Mouse (Mus musculus) midbrain, embryonic 14.5 days (tissue): ENCODE data around the gene AY358078. TPM values are rescaled to one million over a fixed set of nuclear protein-coding genes. Genes with fewer than 3 reads are reported as not detected.
"Not testable (repeated sequence)": the region's sequence is repeated elsewhere in the genome, so short reads cannot be mapped to it uniquely, and the experiment has no call there.

Experiments used
- ATAC-seq: fragments of 200-750 bp; cut with Nextera tagmentation; 2 replicates; pipeline ENCODE4 v1.8.0; 2017; ENCODE audit warnings: moderate number of reproducible peaks, moderate library complexity; ENCODE audit not compliant: low FRiP score, low TSS enrichment
- DNase-seq: peaks from one replicate; pipeline ENCODE4 v3.0.0-alpha.2; 2015
- H3K27ac ChIP-seq: fragments of 300-500 bp; sonication (generic); replicated peaks from 2 replicates; pipeline ENCODE4 v1.5.1; 2014; ENCODE audit warnings: mild to moderate bottlenecking, low read depth, low read length, moderate library complexity
- H3K27me3 ChIP-seq: fragments of 300-500 bp; sonication (generic); 2 replicates; pipeline ENCODE4 v1.6.1; 2014; ENCODE audit warnings: low read length, control low read depth, mixed read lengths; ENCODE audit not compliant: control insufficient read depth, insufficient read depth
- H3K36me3 ChIP-seq: fragments of 300-500 bp; sonication (generic); 2 replicates; pipeline ENCODE4 v1.6.1; 2014; ENCODE audit warnings: low read length, control low read depth; ENCODE audit not compliant: control insufficient read depth, insufficient read depth
- H3K4me1 ChIP-seq: fragments of 300-500 bp; sonication (generic); 2 replicates; pipeline ENCODE4 v1.6.1; 2014; ENCODE audit warnings: mild to moderate bottlenecking, antibody characterized with exemption, low read length, control low read depth; ENCODE audit not compliant: control insufficient read depth, insufficient read depth
- H3K4me2 ChIP-seq: fragments of 300-500 bp; sonication (generic); 2 replicates; pipeline ENCODE4 v1.6.1; 2014; ENCODE audit warnings: mild to moderate bottlenecking, low read length, moderate library complexity
- H3K4me3 ChIP-seq: fragments of 300-500 bp; sonication (generic); replicated peaks from 2 replicates; pipeline ENCODE4 v1.5.1; 2014; ENCODE audit warnings: low read depth, low read length
- H3K9ac ChIP-seq: fragments of 300-500 bp; sonication (generic); replicated peaks from 2 replicates; pipeline ENCODE4 v1.6.1; 2014; ENCODE audit warnings: mild to moderate bottlenecking, low read length, moderate library complexity
- H3K9me3 ChIP-seq: fragments of 300-500 bp; sonication (generic); 2 replicates; pipeline ENCODE4 v1.6.1; 2016; ENCODE audit warnings: low read length, control low read depth, mixed read lengths; ENCODE audit not compliant: control insufficient read depth
- WGBS: fragments of 180-500 bp; shearing (Covaris S2); extraction: QIAGEN DNeasy Blood & Tissue Kit; methylation state at CpG from one replicate; pipeline ENCODE4 v1.1.7; 2014; 5-methylcytosine and 5-hydroxymethylcytosine counted together
- microRNA-seq: library from miRNA; unstranded; fragments of <30 nt; microRNA quantifications from one replicate; pipeline ENCODE4, GENCODE M21; 2016
- polyA plus RNA-seq: library from polyadenylated mRNA; unstranded; fragments of >200 nt; fragmentation: Nextera tagmentation; extraction: Ambion mirVana; gene quantifications from 2 replicates; pipeline ENCODE4 v1.2.1, GENCODE M21; 2014

The AY358078 gene
- polyA plus RNA-seq, 1 experiment from 2014 or later: not detected

DNA sequence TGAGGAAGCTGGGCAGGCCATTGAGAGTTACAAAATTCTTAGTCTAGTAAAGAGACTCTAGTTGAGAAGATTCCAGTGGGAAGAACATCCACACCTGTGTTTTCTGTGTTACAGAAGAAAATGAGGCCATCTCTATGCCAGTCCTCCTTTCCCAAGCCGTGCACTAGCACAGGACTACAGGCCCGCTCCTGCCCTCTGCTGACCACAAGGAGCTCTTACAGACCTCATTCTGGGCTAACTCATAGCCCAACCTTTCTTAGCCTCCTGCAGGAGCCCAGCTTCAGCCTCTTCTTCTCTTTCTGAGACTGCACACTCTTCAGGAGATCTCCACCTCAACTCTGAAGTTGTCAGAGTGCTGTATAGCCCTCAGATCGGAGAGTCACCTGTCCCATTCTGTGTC, 51.2 kb downstream of the AY358078 start:
- 48% methylated on average over 3 of the region's 3 CpGs for WGBS
- not testable (repeated sequence) for H3K9ac ChIP-seq, H3K4me3 ChIP-seq, H3K27ac ChIP-seq, H3K27me3 ChIP-seq, H3K9me3 ChIP-seq, H3K4me2 ChIP-seq, H3K4me1 ChIP-seq, ATAC-seq, H3K36me3 ChIP-seq
- DNase-seq: peak; percentile 46

DNA sequence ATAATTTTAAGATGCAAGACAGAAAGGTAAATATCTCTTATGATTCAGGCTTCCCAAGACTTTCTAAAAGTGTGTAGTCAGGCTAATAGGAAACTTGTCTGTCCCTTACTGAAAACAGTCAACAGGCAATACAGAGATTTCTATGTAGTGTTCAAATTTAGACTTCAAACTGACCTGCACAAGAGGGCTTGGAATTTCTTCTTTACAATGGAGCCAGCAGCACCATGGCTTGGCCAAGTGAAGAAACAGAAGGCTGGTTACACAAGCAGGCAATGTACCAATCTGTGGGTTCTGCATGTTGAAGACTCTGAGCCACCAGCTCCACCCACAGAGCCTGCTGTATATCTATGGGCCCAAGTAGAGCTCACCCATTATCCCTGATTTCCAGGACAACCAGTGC, 53.6 kb downstream of the AY358078 start, which contains the start of gene Ear6:
Gene Ear6, plus strand, starts transcription at position 301 of the 400 bp plus-strand sequence.
- ATAC-seq: no peak
- H3K36me3 ChIP-seq: no peaks in the 10 kb centered on the region

DNA sequence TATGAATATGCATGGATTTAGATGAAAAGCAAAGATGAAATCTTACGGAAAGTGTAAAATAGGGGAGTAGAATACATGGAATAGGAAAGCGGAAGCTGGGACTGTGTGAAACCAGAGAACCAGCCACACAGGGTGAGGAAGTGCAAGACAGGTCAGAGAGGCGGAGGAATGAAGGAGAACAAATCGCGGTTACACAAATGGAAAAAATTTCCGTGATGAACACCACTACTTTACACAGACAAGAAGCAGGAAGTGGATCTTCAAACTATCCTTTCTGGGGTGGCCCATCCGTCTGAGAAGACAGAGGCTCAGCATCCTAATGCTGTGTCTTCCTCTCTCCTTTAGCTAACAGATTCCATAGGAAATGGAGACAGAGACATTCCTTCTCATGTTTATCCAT, 55.4 kb downstream of the AY358078 start:
- H3K4me1 ChIP-seq, DNase-seq: not testable (repeated sequence)
- WGBS: 88% methylated on average over 7 of the region's 7 CpGs

More for the DNA sequence above, 53.6 kb downstream of the AY358078 start, which contains the start of gene Ear6:
- no peak within 1 kb of the TSS for H3K27ac ChIP-seq
- no peaks in the 10 kb centered on the region for H3K27me3 ChIP-seq
- no peaks in the 10 kb centered on the region for H3K9me3 ChIP-seq
- H3K4me1 ChIP-seq: no peaks in the 10 kb centered on the region
- H3K4me2 ChIP-seq: no peak within 1 kb of the TSS
- no peak within 1 kb of the TSS for H3K4me3 ChIP-seq
- H3K9ac ChIP-seq: no peak within 1 kb of the TSS
- DNase-seq: no peak

DNA sequence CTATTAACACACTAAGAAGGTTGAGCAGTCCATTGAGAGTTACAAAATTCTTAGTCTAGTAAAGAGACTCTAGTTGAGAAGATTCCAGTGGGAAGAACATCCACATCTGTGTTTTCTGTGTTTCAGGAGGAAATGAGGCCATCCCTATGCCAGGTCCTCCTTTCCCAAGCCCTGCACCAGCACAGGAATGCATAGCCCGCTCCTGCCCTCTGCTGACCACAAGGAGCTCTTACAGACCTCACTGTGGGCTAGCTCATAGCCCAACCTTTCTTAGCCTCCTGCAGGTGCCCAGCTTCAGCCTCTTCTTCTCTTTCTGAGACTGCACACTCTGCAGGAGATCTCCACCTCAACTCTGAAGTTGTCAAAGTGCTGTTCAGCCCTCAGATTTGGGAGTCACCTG, 63.8 kb downstream of the AY358078 start:
- not testable (repeated sequence) for ATAC-seq
- peak; percentile 40 for DNase-seq

More for the DNA sequence above, 55.4 kb downstream of the AY358078 start:
- not testable (repeated sequence) for H3K9ac ChIP-seq, H3K4me3 ChIP-seq, H3K9me3 ChIP-seq, H3K4me2 ChIP-seq, H3K36me3 ChIP-seq, H3K27ac ChIP-seq, H3K27me3 ChIP-seq, ATAC-seq

DNA sequence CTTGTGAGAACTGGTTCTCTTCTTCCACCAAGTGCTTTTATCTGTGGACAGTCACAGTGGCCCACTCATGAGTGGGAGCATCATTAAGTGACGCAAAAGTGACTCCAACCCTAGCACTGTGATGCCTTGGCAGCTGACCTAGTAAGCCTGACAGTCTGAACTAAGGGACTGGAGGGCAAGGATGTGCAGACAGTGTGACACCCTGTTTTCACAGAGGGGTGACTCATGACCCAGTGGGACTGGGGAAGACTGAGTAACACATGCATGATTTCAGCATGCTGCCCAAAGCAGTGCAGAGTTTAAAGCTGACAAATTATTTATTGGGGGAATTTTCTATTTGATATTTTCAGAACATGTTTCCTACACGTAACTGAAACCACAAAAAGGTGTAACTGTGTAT, 70.9 kb downstream of the AY358078 start:
- 84% methylated on average over 2 of the region's 2 CpGs for WGBS
- ATAC-seq (no peak), DNase-seq (no peak)
- no peaks in the 10 kb centered on the region for H3K4me1 ChIP-seq
- no peak overlapping the region for H3K27ac ChIP-seq
- no peak overlapping the region for H3K9ac ChIP-seq
- no peaks in the 10 kb centered on the region for H3K9me3 ChIP-seq
- H3K4me2 ChIP-seq: no peak overlapping the region
- H3K27me3 ChIP-seq: no peaks in the 10 kb centered on the region
- no peaks in the 10 kb centered on the region for H3K36me3 ChIP-seq
- H3K4me3 ChIP-seq: no peak overlapping the region

More for the DNA sequence above, 63.8 kb downstream of the AY358078 start:
- H3K4me1 ChIP-seq, H3K4me2 ChIP-seq, H3K27ac ChIP-seq, H3K36me3 ChIP-seq, H3K27me3 ChIP-seq, H3K4me3 ChIP-seq, H3K9me3 ChIP-seq, H3K9ac ChIP-seq: not testable (repeated sequence)
- WGBS: 11% methylated on average over 1 of the region's 1 CpGs

DNA sequence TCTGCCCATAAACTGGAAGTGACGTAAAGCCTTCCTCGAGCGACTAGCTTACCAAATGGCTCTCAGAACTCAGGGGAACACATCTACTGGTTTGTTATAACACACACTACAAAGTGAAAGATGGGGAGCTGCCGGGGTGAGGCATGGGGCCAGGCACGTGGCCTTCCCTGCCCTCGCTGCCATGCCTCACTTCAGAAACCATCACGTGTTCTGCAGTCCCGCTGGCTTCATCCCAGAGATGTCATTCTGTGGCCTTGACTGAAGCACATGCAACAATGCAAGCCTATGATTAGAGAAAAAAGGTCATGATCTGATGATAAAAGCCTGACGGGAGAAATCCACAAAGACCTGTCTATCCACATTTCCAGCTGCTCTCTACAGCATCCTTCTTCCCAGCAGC, 71.9 kb downstream of the AY358078 start:
- Histone ChIP-seq H3K4me2 (no peak overlapping the region), H3K36me3 (no peaks in the 10 kb centered on the region), H3K4me3 (no peak overlapping the region), H3K9ac (no peak overlapping the region), H3K27me3 (no peaks in the 10 kb centered on the region), H3K27ac (no peak overlapping the region), H3K4me1 (no peaks in the 10 kb centered on the region), H3K9me3 (no peaks in the 10 kb centered on the region)
- no peak for ATAC-seq
- 84% methylated on average over 9 of the region's 9 CpGs for WGBS
- DNase-seq: no peak

Small RNAs within 50 kb of the gene (microRNA-seq; reads per million reads assigned to microRNA genes)
- gene Gm27375: not detected

Other genes with a start within 250 kb of the AY358078 start
- gene Gm5622, start 247.3 kb upstream of the AY358078 start, polyA plus RNA-seq: not detected in 2 replicates
- not detected in 2 replicates for gene Gm17175, start 226.0 kb upstream of the AY358078 start, polyA plus RNA-seq
- not detected in 2 replicates for gene Gm17174, start 207.9 kb upstream of the AY358078 start, polyA plus RNA-seq
- gene Gm17078, start 188.7 kb upstream of the AY358078 start, polyA plus RNA-seq: not detected in 2 replicates
- not detected in 2 replicates for gene Gm4181, start 164.4 kb upstream of the AY358078 start, polyA plus RNA-seq
- gene Gm17079, start 104.6 kb upstream of the AY358078 start, polyA plus RNA-seq: not detected in 2 replicates
- gene Gm5800, start 82.9 kb upstream of the AY358078 start, polyA plus RNA-seq: not detected in 2 replicates
- not detected in 2 replicates for gene Ang4, start 26.5 kb upstream of the AY358078 start, polyA plus RNA-seq
- gene Ear6, start 53.7 kb downstream of the AY358078 start, polyA plus RNA-seq: not detected in 2 replicates
- gene Mettl17, start 84.8 kb downstream of the AY358078 start, polyA plus RNA-seq: 85.2 and 85.6 TPM in 2 replicates
- 1.1 and 1.8 TPM in 2 replicates for gene Slc39a2, start 92.8 kb downstream of the AY358078 start, polyA plus RNA-seq
- 98.7 and 128 TPM in 2 replicates for gene Ndrg2, start 114.1 kb downstream of the AY358078 start, polyA plus RNA-seq
- gene Tppp2, start 118.4 kb downstream of the AY358078 start, polyA plus RNA-seq: not detected in 2 replicates
- gene Rnase13, start 122.7 kb downstream of the AY358078 start, polyA plus RNA-seq: not detected in 2 replicates
- 72.8 and 75.8 TPM in 2 replicates for gene Arhgef40, start 184.7 kb downstream of the AY358078 start, polyA plus RNA-seq
- gene Tmem253, start 215.6 kb downstream of the AY358078 start, polyA plus RNA-seq: 0.37 and 0.39 TPM in 2 replicates
- 41.6 and 46.9 TPM in 2 replicates for gene Zfp219, start 220.7 kb downstream of the AY358078 start, polyA plus RNA-seq
- gene Olfr221, start 242.4 kb downstream of the AY358078 start, polyA plus RNA-seq: not detected in 2 replicates